Mouse (Mus musculus) embryonic facial prominence, embryonic 11.5 days (tissue): ENCODE results near the gene Ptch2. TPM values are rescaled to one million over a fixed set of nuclear protein-coding genes. Genes with fewer than 3 reads are reported as not detected.

Experiments
- ATAC-seq: fragments of 200-750 bp; cut with Nextera tagmentation; replicated peaks from 2 replicates; pipeline ENCODE4 v1.8.0; 2017; ENCODE audit warnings: low read depth; ENCODE audit not compliant: insufficient number of reproducible peaks, low FRiP score, low TSS enrichment
- DNase-seq: peaks from one replicate; pipeline ENCODE4 v3.0.0-alpha.2; 2015; ENCODE audit warnings: low spot score
- H3K27ac ChIP-seq: fragments of 300-500 bp; sonication (generic); replicated peaks from 2 replicates; pipeline ENCODE4 v1.5.1; 2014; ENCODE audit warnings: mild to moderate bottlenecking, low read depth, low read length, control low read depth
- H3K27me3 ChIP-seq: fragments of 300-500 bp; sonication (generic); 2 replicates; pipeline ENCODE4 v1.6.1; 2014; ENCODE audit warnings: mild to moderate bottlenecking, low read length, moderate library complexity, mixed read lengths; ENCODE audit not compliant: control insufficient read depth, insufficient read depth
- H3K36me3 ChIP-seq: fragments of 300-500 bp; sonication (generic); replicated peaks from 2 replicates; pipeline ENCODE4 v1.6.1; 2014; ENCODE audit warnings: low read depth, mild to moderate bottlenecking, low read length, moderate library complexity, mixed read lengths; ENCODE audit not compliant: control insufficient read depth, insufficient read depth
- H3K4me1 ChIP-seq: fragments of 300-500 bp; sonication (generic); 2 replicates; pipeline ENCODE4 v1.6.1; 2014; ENCODE audit warnings: low read length, mixed read lengths; ENCODE audit not compliant: control insufficient read depth, insufficient read depth
- H3K4me2 ChIP-seq: fragments of 300-500 bp; sonication (generic); 2 replicates; pipeline ENCODE4 v1.6.1; 2014; ENCODE audit warnings: low read depth, mild to moderate bottlenecking, control low read depth, low read length, moderate library complexity
- H3K4me3 ChIP-seq: fragments of 300-500 bp; sonication (generic); 2 replicates; pipeline ENCODE4 v1.5.1; 2014; ENCODE audit warnings: low read depth, low read length, control low read depth
- H3K9ac ChIP-seq: fragments of 300-500 bp; sonication (generic); replicated peaks from 2 replicates; pipeline ENCODE4 v1.6.1; 2014; ENCODE audit warnings: mild to moderate bottlenecking, control low read depth, low read length
- H3K9me3 ChIP-seq: fragments of 300-500 bp; sonication (generic); replicated peaks from 2 replicates; pipeline ENCODE4 v1.6.1; 2016; ENCODE audit warnings: mild to moderate bottlenecking, low read length, inconsistent platforms, mixed read lengths; ENCODE audit not compliant: control insufficient read depth
- WGBS: fragments of 180-500 bp; shearing (Covaris S2); extraction: QIAGEN DNeasy Blood & Tissue Kit; methylation state at CpG from one replicate; pipeline ENCODE4 v1.1.7; 2014; 5-methylcytosine and 5-hydroxymethylcytosine counted together
- polyA plus RNA-seq: library from polyadenylated mRNA; unstranded; fragments of >200 nt; fragmentation: Nextera tagmentation; extraction: Ambion mirVana; gene quantifications from 2 replicates; pipeline ENCODE4 v1.2.1, GENCODE M21; 2014

Gene Ptch2
- polyA plus RNA-seq, 1 experiment from 2014 or later, result 2.7 TPM

- WGBS, result 47% methylated on average over 15 of the region's 15 CpGs
- DNase-seq (no peak), ATAC-seq (no peak)
- H3K9me3 ChIP-seq, result no peaks in the 10 kb centered on the region
- H3K9ac ChIP-seq, result peak overlapping the region; percentile 63; the same call in 1 of the 2 replicates
- no peak overlapping the region for H3K4me2 ChIP-seq
- no peak overlapping the region for H3K4me3 ChIP-seq
- H3K27ac ChIP-seq, result peak overlapping the region; percentile 43; the same call in 1 of the 2 replicates
- no peaks in the 10 kb centered on the region for H3K27me3 ChIP-seq
- peaks cover 10% of the 10 kb centered on the region for H3K4me1 ChIP-seq
- H3K36me3 ChIP-seq, result no peaks in the 10 kb centered on the region; the same call in 1 of the 2 replicates
Observed at GRCm38 (mm10) chr4:117125910-117126674, 30.2 kb downstream of the Ptch2 start.

DNA sequence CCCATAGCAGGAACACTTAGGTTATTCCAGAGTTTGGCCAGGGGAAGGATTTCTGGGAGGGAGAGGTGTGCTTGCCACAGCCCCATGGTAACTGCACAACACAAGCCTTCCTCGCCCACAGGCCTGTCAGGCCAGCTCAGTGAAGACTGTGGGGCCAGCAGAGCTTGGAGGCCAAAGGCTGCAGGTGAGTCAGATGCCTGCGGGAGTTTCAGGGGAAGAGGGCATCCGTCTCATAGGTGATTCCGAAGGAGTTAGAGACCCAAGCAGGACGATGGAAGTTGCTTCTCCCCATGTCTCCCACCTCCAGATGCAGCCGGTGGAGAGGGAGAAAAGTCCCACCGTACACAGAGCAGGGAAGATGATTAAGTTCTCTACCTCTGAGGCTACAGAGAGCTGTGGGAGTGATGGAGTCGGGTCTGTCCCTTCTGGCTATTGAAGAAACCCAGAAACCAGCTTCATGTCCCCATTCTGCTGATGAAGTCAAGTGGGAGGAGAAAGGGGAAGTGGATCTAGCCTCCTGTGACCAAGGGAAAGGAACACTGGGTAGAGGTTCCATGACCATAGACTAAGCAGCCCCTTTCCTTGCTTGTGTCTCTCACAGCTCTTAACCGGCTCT is 30.9 kb downstream of the Ptch2 start, which contains the start of gene Tctex1d4:
Tctex1d4 (plus strand) TSS at position 120 of the 616 bp plus-strand sequence.
- no peak for DNase-seq
- peak within 1 kb of the TSS; percentile 63; the same call in 1 of the 2 replicates for H3K9ac ChIP-seq
- peaks cover 11% of the 10 kb centered on the region for H3K4me1 ChIP-seq
- H3K4me2 ChIP-seq, result no peak within 1 kb of the TSS
- H3K27ac ChIP-seq, result peak within 1 kb of the TSS; percentile 43; the same call in 1 of the 2 replicates
- ATAC-seq, result no peak
- H3K4me3 ChIP-seq, result no peak within 1 kb of the TSS
- no peaks in the 10 kb centered on the region; the same call in 1 of the 2 replicates for H3K36me3 ChIP-seq
- no peaks in the 10 kb centered on the region for H3K9me3 ChIP-seq
- H3K27me3 ChIP-seq, result peaks cover 2% of the 10 kb centered on the region; the same call in 1 of the 2 replicates
- 88% methylated on average over 9 of the region's 9 CpGs for WGBS

DNA sequence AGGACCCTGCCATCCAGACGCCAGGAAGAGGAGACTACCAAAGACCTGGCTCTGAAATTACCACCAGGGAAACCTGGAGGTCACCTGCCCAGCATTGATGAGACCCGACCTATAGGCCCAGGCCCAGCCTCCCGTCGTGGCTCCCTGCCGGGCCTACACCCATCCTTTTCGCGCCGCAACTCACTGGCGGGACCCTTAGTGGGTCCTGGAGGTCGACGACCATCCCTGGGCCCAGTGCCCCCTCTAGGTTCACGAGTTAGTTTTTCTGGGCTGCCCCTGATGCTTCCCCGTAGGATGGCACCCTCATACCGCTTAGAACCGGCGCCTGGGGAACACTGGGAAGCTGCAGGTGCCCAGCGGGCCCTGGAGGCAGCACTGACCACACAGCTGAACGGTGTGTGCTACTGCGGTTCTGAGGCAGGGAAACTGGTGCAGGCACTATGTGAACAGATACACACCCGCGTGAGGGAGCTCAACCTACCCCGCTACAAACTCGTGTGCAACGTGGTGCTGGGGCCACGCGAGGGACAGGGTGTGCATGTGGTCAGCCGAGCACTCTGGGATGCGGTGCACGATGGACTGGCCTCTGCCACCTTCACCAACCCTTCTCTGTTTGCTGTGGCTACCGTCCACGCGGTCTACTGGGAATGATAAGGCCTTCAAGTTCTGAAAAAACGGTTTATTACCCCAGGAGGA is 32.3 kb downstream of the Ptch2 start:
- peaks cover 16% of the 10 kb centered on the region for H3K4me1 ChIP-seq
- H3K9ac ChIP-seq, result no peak overlapping the region
- 89% methylated on average over 33 of the region's 33 CpGs for WGBS
- no peak overlapping the region for H3K4me3 ChIP-seq
- DNase-seq (no peak), ATAC-seq (no peak)
- H3K36me3 ChIP-seq, result no peaks in the 10 kb centered on the region; the same call in 1 of the 2 replicates
- no peak overlapping the region for H3K4me2 ChIP-seq
- H3K9me3 ChIP-seq, result no peaks in the 10 kb centered on the region
- H3K27ac ChIP-seq, result no peak overlapping the region
- H3K27me3 ChIP-seq, result peaks cover 14% of the 10 kb centered on the region

GRCm38 (mm10) chr4:117130790-117131189 is 34.9 kb downstream of the Ptch2 start:
- Histone ChIP-seq H3K9ac (no peak overlapping the region), H3K27ac (no peak overlapping the region), H3K36me3 (no peaks in the 10 kb centered on the region; the same call in 1 of the 2 replicates), H3K27me3 (peaks cover 14% of the 10 kb centered on the region), H3K9me3 (no peaks in the 10 kb centered on the region), H3K4me3 (no peak overlapping the region), H3K4me1 (peaks cover 11% of the 10 kb centered on the region; the same call in 1 of the 2 replicates), H3K4me2 (no peak overlapping the region)
- DNase-seq (no peak), ATAC-seq (no peak)
- WGBS, result 60% methylated on average over 6 of the region's 6 CpGs

DNA sequence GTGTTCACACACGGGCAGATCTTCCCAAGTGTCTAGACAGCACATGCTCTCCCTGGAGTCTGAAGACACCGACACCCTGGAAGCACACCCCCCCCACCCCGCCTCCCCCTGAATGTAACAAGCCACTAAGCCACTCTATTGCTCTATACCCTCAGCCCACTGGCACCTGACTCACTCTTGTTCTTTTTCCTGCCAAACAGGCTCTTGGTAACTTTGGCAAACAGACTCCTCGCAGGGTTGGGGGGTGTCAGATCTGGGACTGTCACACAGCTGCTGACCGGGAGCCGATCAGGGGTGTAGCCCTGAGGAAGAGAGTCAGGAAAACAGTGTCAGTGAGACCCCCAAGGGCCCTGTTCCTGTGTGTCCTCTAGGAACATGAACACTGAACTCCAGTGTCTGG is 35.3 kb downstream of the Ptch2 start:
- Histone ChIP-seq H3K9ac (no peak overlapping the region), H3K36me3 (no peaks in the 10 kb centered on the region; the same call in 1 of the 2 replicates), H3K27me3 (peaks cover 14% of the 10 kb centered on the region), H3K4me3 (no peak overlapping the region), H3K9me3 (no peaks in the 10 kb centered on the region), H3K4me2 (peak overlapping the region; percentile 1; the same call in 1 of the 2 replicates), H3K27ac (no peak overlapping the region), H3K4me1 (peaks cover 9% of the 10 kb centered on the region; the same call in 1 of the 2 replicates)
- ATAC-seq (no peak), DNase-seq (no peak)
- 64% methylated on average over 6 of the region's 6 CpGs for WGBS

DNA sequence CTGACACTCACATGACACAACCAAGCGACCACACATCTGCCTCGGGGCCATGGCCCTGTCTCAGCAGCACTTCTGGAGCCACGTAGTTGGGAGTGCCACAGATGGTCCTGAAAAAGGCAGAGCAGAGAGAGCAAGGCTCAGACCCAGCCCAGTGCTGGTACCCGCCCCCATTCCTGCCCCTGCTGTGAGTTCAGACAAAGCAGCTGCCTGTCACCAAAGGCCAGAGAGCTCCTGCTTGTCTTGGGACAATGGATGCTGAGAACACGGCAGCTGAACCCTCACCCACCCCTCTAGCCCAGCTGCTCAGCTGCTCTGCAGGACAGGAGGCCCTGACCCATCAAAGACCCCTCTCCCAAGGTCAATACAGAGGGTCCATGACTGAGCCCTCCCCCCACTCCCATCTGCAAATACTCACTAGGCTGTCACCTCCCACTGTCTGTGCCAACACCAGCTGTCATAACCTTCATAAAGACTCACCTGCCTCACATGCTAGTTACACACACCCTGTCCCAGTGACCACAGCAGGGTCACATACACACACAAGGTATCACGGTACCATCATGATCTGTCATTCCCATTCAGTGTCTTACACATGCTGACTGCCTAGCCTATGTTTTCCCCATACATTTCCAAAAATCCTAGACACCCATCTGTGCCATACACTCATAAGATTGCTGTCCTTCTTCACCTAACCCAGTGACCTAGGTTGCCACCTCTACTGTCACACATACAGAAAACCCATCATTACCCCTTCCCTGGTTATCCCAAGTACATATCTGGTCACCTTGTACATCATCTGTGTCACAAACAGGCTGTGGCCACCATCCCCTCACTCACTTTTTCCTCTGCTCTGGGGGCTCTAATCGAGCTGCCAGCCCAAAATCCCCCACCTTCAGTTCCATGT is 36.3 kb downstream of the Ptch2 start:
- WGBS, result 17% methylated on average over 7 of the region's 7 CpGs
- peak; percentile 56 for ATAC-seq
- H3K9ac ChIP-seq, result no peak overlapping the region; the same call in 1 of the 2 replicates

DNA sequence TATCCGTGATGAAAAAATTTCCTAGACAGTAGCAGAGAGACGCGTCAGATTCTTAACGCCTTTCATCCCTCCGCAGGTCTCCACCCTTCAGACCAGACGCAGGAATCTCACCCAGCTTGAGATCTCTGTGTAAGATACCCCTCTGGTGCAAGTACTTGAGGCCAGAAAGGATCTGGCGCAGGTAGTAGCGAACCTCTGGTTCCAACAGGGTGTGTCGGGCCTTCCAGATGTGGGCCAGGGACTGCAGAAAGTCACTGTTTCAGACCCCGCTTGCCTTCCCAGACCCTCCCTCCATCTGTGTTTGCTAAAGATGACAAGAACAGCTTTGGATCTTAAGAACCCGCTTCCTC is 36.9 kb downstream of the Ptch2 start:
- Histone ChIP-seq H3K9me3 (no peaks in the 10 kb centered on the region), H3K36me3 (no peaks in the 10 kb centered on the region; the same call in 1 of the 2 replicates), H3K4me2 (peak overlapping the region; percentile 99), H3K4me3 (peak overlapping the region; percentile 81), H3K27me3 (peaks cover 14% of the 10 kb centered on the region), H3K4me1 (peaks cover 9% of the 10 kb centered on the region; the same call in 1 of the 2 replicates), H3K27ac (no peak overlapping the region), H3K9ac (peak overlapping the region; percentile 71)
- 9% methylated on average over 11 of the region's 11 CpGs for WGBS
- ATAC-seq (no peak), DNase-seq (no peak)

More for the DNA sequence above, 36.3 kb downstream of the Ptch2 start:
- peak; percentile 52 for DNase-seq
- H3K4me2 ChIP-seq, result peak overlapping the region; percentile 99
- peaks cover 9% of the 10 kb centered on the region; the same call in 1 of the 2 replicates for H3K4me1 ChIP-seq
- no peaks in the 10 kb centered on the region; the same call in 1 of the 2 replicates for H3K36me3 ChIP-seq
- peaks cover 14% of the 10 kb centered on the region for H3K27me3 ChIP-seq
- H3K27ac ChIP-seq, result no peak overlapping the region
- peak overlapping the region; percentile 81 for H3K4me3 ChIP-seq
- H3K9me3 ChIP-seq, result no peaks in the 10 kb centered on the region
